Mouse (Mus musculus): Measurements from ENCODE around the gene Bak1. TPM values are rescaled to one million over a fixed set of nuclear protein-coding genes. Genes with fewer than 3 reads are reported as not detected.

Gene Bak1
- polyA plus RNA-seq, 1 experiment = 56.8 TPM

GRCm38 (mm10) chr17:27011998-27012672 lies 16.7 kb downstream of the Bak1 start:
- H3K27ac ChIP-seq (ENCODE audit: control insufficient read depth, insufficient read depth, low read depth, low read length, poor library complexity) = peak overlapping the region; percentile 4
- 7% methylated on average over 14 of the region's 14 CpGs for WGBS
- H3K4me1 ChIP-seq (ENCODE audit: control insufficient read depth, insufficient read depth, low read length) = peaks cover 5% of the 10 kb centered on the region
- TF ChIP-seq POLR2A (IDR thresholded peaks at IDR 0.05; ENCODE audit: borderline replicate concordance, control insufficient read depth, low read depth, low read length) (0 out of 2 replicates have a peak, but pooled peaks have one; percentile 36), CTCF (IDR thresholded peaks at IDR 0.05; ENCODE audit: control insufficient read depth, insufficient read depth, low read length) (no peak; the same call in 1 of the 2 replicates)
- peak overlapping the region; percentile 40 for H3K4me3 ChIP-seq (replicated peaks; ENCODE audit: control insufficient read depth, low read depth, low read length)

DNA sequence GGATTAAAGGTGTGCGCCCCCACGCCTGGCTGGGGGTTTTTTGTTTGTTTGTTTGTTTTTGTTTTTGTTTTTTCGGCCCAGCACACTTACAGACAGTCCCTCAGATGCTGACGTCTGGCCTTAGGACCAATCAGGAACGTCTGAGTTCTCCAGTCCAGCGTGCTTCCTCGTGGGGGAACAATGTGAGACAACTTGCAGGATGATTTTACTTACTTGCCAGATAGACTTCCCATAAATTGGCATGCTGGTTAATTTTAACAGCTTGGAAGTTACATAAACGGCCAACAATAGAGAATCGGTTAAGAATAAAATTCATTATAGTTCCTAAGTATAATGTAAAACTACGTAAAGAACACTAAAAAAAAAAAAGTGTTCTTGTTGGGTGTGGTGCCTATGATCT lies 17.6 kb downstream of the Bak1 start:
- WGBS = 80% methylated on average over 10 of the region's 10 CpGs
- no peak overlapping the region for H3K27ac ChIP-seq (ENCODE audit: control insufficient read depth, insufficient read depth, low read depth, low read length, poor library complexity)
- H3K4me3 ChIP-seq (replicated peaks; ENCODE audit: control insufficient read depth, low read depth, low read length) = no peak overlapping the region
- no peak for TF ChIP-seq POLR2A (IDR thresholded peaks at IDR 0.05; ENCODE audit: borderline replicate concordance, control insufficient read depth, low read depth, low read length)
- TF ChIP-seq CTCF (IDR thresholded peaks at IDR 0.05; ENCODE audit: control insufficient read depth, insufficient read depth, low read length) = no peak
- H3K4me1 ChIP-seq (ENCODE audit: control insufficient read depth, insufficient read depth, low read length) = peaks cover 5% of the 10 kb centered on the region

GRCm38 (mm10) chr17:27008277-27008676 lies 20.5 kb downstream of the Bak1 start:
- no peak overlapping the region for H3K4me3 ChIP-seq (replicated peaks; ENCODE audit: control insufficient read depth, low read depth, low read length)
- 13% methylated on average over 2 of the region's 2 CpGs for WGBS
- TF ChIP-seq CTCF (IDR thresholded peaks at IDR 0.05; ENCODE audit: control insufficient read depth, insufficient read depth, low read length) = no peak
- no peak for TF ChIP-seq POLR2A (IDR thresholded peaks at IDR 0.05; ENCODE audit: borderline replicate concordance, control insufficient read depth, low read depth, low read length)
- peaks cover 5% of the 10 kb centered on the region for H3K4me1 ChIP-seq (ENCODE audit: control insufficient read depth, insufficient read depth, low read length)
- no peak overlapping the region for H3K27ac ChIP-seq (ENCODE audit: control insufficient read depth, insufficient read depth, low read depth, low read length, poor library complexity)

- H3K4me3 ChIP-seq (replicated peaks; ENCODE audit: control insufficient read depth, low read depth, low read length) = no peak overlapping the region
- H3K27ac ChIP-seq (ENCODE audit: control insufficient read depth, insufficient read depth, low read depth, low read length, poor library complexity) = no peak overlapping the region
- TF ChIP-seq CTCF (IDR thresholded peaks at IDR 0.05; ENCODE audit: control insufficient read depth, insufficient read depth, low read length) (no peak), POLR2A (IDR thresholded peaks at IDR 0.05; ENCODE audit: borderline replicate concordance, control insufficient read depth, low read depth, low read length) (no peak)
- 21% methylated on average over 11 of the region's 11 CpGs for WGBS
- no peaks in the 10 kb centered on the region for H3K4me1 ChIP-seq (ENCODE audit: control insufficient read depth, insufficient read depth, low read length)
These were observed 23.2 kb downstream of the Bak1 start for GRCm38 (mm10) chr17:27005644-27006043.

- Histone ChIP-seq H3K4me1 (ENCODE audit: control insufficient read depth, insufficient read depth, low read length) (no peaks in the 10 kb centered on the region), H3K4me3 (replicated peaks; ENCODE audit: control insufficient read depth, low read depth, low read length) (no peak overlapping the region), H3K27ac (ENCODE audit: control insufficient read depth, insufficient read depth, low read depth, low read length, poor library complexity) (no peak overlapping the region)
- TF ChIP-seq CTCF (IDR thresholded peaks at IDR 0.05; ENCODE audit: control insufficient read depth, insufficient read depth, low read length) = no peak
- no peak for TF ChIP-seq POLR2A (IDR thresholded peaks at IDR 0.05; ENCODE audit: borderline replicate concordance, control insufficient read depth, low read depth, low read length)
- 83% methylated on average over 19 of the region's 19 CpGs for WGBS
These were observed 23.8 kb downstream of the Bak1 start for GRCm38 (mm10) chr17:27004903-27005485.

DNA sequence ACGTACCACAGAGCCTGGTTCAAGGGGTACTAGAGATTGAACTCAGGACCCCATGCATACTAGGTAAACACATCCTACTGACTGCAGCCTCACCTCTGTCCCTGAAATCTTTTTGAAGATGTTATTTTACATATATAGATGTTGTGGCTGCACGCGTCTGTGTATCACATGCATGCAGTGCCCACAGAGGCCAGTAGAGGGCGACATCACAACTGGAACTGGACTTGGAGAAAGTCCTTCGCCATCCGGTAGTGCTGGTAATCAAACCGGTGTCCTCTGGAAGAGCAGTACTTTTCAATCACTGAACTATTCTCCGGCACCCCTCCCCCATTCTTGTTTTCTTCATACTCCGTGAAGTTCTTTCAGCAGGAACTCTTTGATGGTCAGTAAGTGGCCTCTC lies 24.4 kb downstream of the Bak1 start:
- 64% methylated on average over 9 of the region's 9 CpGs for WGBS
- Histone ChIP-seq H3K4me3 (replicated peaks; ENCODE audit: control insufficient read depth, low read depth, low read length) (no peak overlapping the region), H3K4me1 (ENCODE audit: control insufficient read depth, insufficient read depth, low read length) (no peaks in the 10 kb centered on the region), H3K27ac (ENCODE audit: control insufficient read depth, insufficient read depth, low read depth, low read length, poor library complexity) (no peak overlapping the region)
- TF ChIP-seq CTCF (IDR thresholded peaks at IDR 0.05; ENCODE audit: control insufficient read depth, insufficient read depth, low read length) (peak; percentile 90), POLR2A (IDR thresholded peaks at IDR 0.05; ENCODE audit: borderline replicate concordance, control insufficient read depth, low read depth, low read length) (no peak)

DNA sequence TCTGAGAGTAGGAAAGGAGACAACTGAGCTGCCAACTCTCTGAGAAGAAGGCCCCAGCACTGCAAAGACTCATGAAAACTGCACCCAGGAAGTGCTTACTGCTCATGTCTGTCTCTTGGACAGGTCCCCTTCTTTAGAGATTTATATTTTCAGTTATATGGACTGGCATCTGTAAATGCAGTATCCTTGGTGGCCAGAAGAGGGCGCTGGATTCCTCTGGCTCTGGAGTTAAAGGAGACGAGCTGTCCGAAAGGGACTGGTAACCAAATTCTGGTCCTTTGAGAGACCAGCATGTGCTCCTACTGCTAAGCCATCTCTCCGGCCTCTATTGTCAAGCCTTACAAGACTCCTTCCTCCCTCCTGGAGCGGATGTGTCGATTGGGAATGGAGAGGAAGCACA lies 26.9 kb downstream of the Bak1 start:
- no peak overlapping the region for H3K27ac ChIP-seq (ENCODE audit: control insufficient read depth, insufficient read depth, low read depth, low read length, poor library complexity)
- no peak overlapping the region for H3K4me3 ChIP-seq (replicated peaks; ENCODE audit: control insufficient read depth, low read depth, low read length)
- H3K4me1 ChIP-seq (ENCODE audit: control insufficient read depth, insufficient read depth, low read length) = no peaks in the 10 kb centered on the region
- 58% methylated on average over 6 of the region's 6 CpGs for WGBS
- TF ChIP-seq POLR2A (IDR thresholded peaks at IDR 0.05; ENCODE audit: borderline replicate concordance, control insufficient read depth, low read depth, low read length) (no peak), CTCF (IDR thresholded peaks at IDR 0.05; ENCODE audit: control insufficient read depth, insufficient read depth, low read length) (peak; percentile 57)

DNA sequence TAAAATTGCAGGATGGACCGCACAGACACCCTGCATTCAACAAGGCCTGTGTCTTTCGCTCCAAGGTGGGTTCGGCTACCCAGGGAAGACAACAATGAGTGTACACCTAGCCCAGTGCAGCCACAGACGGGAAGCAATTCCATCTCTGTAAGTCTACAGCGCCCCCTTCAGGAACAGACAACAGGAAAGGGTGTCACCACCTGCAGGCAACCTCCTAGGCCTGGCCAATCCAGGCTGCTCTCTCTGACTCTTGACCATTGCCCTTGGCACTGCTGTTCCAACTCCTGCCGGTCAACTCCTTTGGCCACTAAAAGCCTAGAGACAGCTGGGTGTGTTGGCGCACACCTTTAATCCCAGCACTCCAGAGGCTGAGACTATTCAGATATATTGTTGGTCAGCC lies 27.7 kb downstream of the Bak1 start:
- Histone ChIP-seq H3K4me1 (ENCODE audit: control insufficient read depth, insufficient read depth, low read length) (no peaks in the 10 kb centered on the region), H3K27ac (ENCODE audit: control insufficient read depth, insufficient read depth, low read depth, low read length, poor library complexity) (no peak overlapping the region), H3K4me3 (replicated peaks; ENCODE audit: control insufficient read depth, low read depth, low read length) (no peak overlapping the region)
- TF ChIP-seq POLR2A (IDR thresholded peaks at IDR 0.05; ENCODE audit: borderline replicate concordance, control insufficient read depth, low read depth, low read length) (no peak), CTCF (IDR thresholded peaks at IDR 0.05; ENCODE audit: control insufficient read depth, insufficient read depth, low read length) (peak; percentile 55; the same call in 1 of the 2 replicates)
- WGBS = 71% methylated on average over 7 of the region's 7 CpGs
